Mouse (Mus musculus) midbrain, embryonic 11.5 days (tissue): ENCODE results near the gene Gm29797. TPM values are rescaled to one million over a fixed set of nuclear protein-coding genes. Genes with fewer than 3 reads are reported as not detected.

Experiments
- ATAC-seq: fragments of 200-750 bp; cut with Nextera tagmentation; 2 replicates; pipeline ENCODE4 v1.8.0; 2017; ENCODE audit warnings: moderate TSS enrichment, moderate library complexity; ENCODE audit not compliant: low FRiP score
- DNase-seq: peaks from one replicate; pipeline ENCODE4 v3.0.0; 2015; ENCODE audit warnings: low spot score; ENCODE audit errors: missing footprints
- H3K27ac ChIP-seq: fragments of 300-500 bp; sonication (generic); 2 replicates; pipeline ENCODE4 v1.5.1; 2014; ENCODE audit warnings: low read depth, low read length
- H3K27me3 ChIP-seq: fragments of 300-500 bp; sonication (generic); 2 replicates; pipeline ENCODE4 v1.6.1; 2014; ENCODE audit warnings: mild to moderate bottlenecking, low read length, moderate library complexity, mixed read lengths; ENCODE audit not compliant: control insufficient read depth, insufficient read depth
- H3K36me3 ChIP-seq: fragments of 300-500 bp; sonication (generic); 2 replicates; pipeline ENCODE4 v1.6.1; 2014; ENCODE audit warnings: mild to moderate bottlenecking, low read length, moderate library complexity, mixed read lengths; ENCODE audit not compliant: control insufficient read depth, insufficient read depth
- H3K4me1 ChIP-seq: fragments of 300-500 bp; sonication (generic); 2 replicates; pipeline ENCODE4 v1.6.1; 2014; ENCODE audit warnings: low read length; ENCODE audit not compliant: control insufficient read depth, insufficient read depth
- H3K4me2 ChIP-seq: fragments of 300-500 bp; sonication (generic); 2 replicates; pipeline ENCODE4 v1.6.1; 2014; ENCODE audit warnings: mild to moderate bottlenecking, moderate library complexity
- H3K4me3 ChIP-seq: fragments of 300-500 bp; sonication (generic); 2 replicates; pipeline ENCODE4 v1.5.1; 2014; ENCODE audit warnings: low read depth, low read length
- H3K9ac ChIP-seq: fragments of 300-500 bp; sonication (generic); 2 replicates; pipeline ENCODE4 v1.6.1; 2014; ENCODE audit warnings: low read length
- H3K9me3 ChIP-seq: fragments of 300-500 bp; sonication (generic); 2 replicates; pipeline ENCODE4 v1.6.1; 2016; ENCODE audit warnings: low read length; ENCODE audit not compliant: control insufficient read depth
- WGBS: fragments of 180-500 bp; shearing (Covaris S2); extraction: QIAGEN DNeasy Blood & Tissue Kit; methylation state at CpG from one replicate; pipeline ENCODE4 v1.1.7; 2014; 5-methylcytosine and 5-hydroxymethylcytosine counted together
- polyA plus RNA-seq: library from polyadenylated mRNA; unstranded; fragments of >200 nt; fragmentation: Nextera tagmentation; extraction: Ambion mirVana; gene quantifications from 2 replicates; pipeline ENCODE4 v1.2.1, GENCODE M21; 2014

The Gm29797 gene
- polyA plus RNA-seq, 1 experiment from 2014 or later, result not detected

- peak overlapping the region; percentile 26 for H3K4me3 ChIP-seq
- H3K27me3 ChIP-seq, result peaks cover 57% of the 10 kb centered on the region
- DNase-seq (peak; percentile 86), ATAC-seq (no peak)
- WGBS, result 3% methylated on average over 55 of the region's 56 CpGs
- peaks cover 5% of the 10 kb centered on the region for H3K4me1 ChIP-seq
- H3K9ac ChIP-seq, result no peak overlapping the region
- H3K9me3 ChIP-seq, result no peaks in the 10 kb centered on the region
- peak overlapping the region; percentile 36 for H3K4me2 ChIP-seq
- no peaks in the 10 kb centered on the region for H3K36me3 ChIP-seq
- H3K27ac ChIP-seq, result no peak overlapping the region
Measured at GRCm38 (mm10) chr2:181670285-181670912, 13.6 kb downstream of the Gm29797 start.

GRCm38 (mm10) chr2:181670913-181671311 lies 14.1 kb downstream of the Gm29797 start:
- Histone ChIP-seq H3K27me3 (peaks cover 57% of the 10 kb centered on the region), H3K4me1 (peaks cover 9% of the 10 kb centered on the region), H3K36me3 (no peaks in the 10 kb centered on the region), H3K27ac (no peak overlapping the region), H3K9ac (no peak overlapping the region), H3K4me3 (peak overlapping the region; percentile 26), H3K9me3 (no peaks in the 10 kb centered on the region), H3K4me2 (peak overlapping the region; percentile 36)
- ATAC-seq (no peak), DNase-seq (peak; percentile 94)
- 2% methylated on average over 40 of the region's 41 CpGs for WGBS

GRCm38 (mm10) chr2:181671326-181671725 lies 14.5 kb downstream of the Gm29797 start, which contains the start of gene Sox18:
TSS of gene Sox18 (minus strand) at chr2:181671640.
- under 1% methylated on average over 43 of the region's 43 CpGs for WGBS
- Histone ChIP-seq H3K27me3 (peaks cover 57% of the 10 kb centered on the region), H3K27ac (no peak within 1 kb of the TSS), H3K9ac (no peak within 1 kb of the TSS), H3K36me3 (no peaks in the 10 kb centered on the region), H3K4me3 (peak within 1 kb of the TSS; percentile 26), H3K4me1 (peaks cover 9% of the 10 kb centered on the region), H3K9me3 (no peaks in the 10 kb centered on the region), H3K4me2 (peak within 1 kb of the TSS; percentile 36)
- no peak for DNase-seq
- no peak for ATAC-seq

GRCm38 (mm10) chr2:181671984-181672383 lies 15.2 kb downstream of the Gm29797 start:
- Histone ChIP-seq H3K4me2 (no peak overlapping the region), H3K36me3 (no peaks in the 10 kb centered on the region), H3K9ac (no peak overlapping the region), H3K4me3 (no peak overlapping the region), H3K9me3 (no peaks in the 10 kb centered on the region), H3K4me1 (peaks cover 9% of the 10 kb centered on the region), H3K27me3 (peaks cover 57% of the 10 kb centered on the region), H3K27ac (no peak overlapping the region)
- WGBS, result 23% methylated on average over 7 of the region's 7 CpGs
- DNase-seq (peak; percentile 84), ATAC-seq (no peak)

DNA sequence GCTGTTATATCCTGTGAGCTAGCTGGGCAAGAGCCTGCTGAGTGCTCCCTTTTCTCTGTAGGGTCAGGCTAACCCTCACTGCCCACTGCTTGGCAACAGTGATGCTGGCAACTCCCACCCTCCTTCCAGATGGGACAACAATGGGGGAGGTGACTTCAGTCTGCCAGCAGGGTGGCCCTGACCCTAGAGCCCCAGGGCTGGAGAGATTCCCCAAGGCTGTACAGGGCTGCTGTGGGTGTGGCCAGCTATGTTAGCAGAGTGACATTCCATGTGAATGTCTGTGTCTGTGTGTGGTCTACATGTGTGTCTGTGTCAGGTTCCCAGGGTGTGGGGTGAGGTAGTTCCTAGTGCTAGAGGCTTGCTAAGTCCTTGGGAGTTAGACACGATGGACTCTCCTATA lies 16.7 kb downstream of the Gm29797 start:
- peaks cover 53% of the 10 kb centered on the region for H3K27me3 ChIP-seq
- no peaks in the 10 kb centered on the region for H3K36me3 ChIP-seq
- ATAC-seq, result no peak
- H3K4me1 ChIP-seq, result peaks cover 9% of the 10 kb centered on the region
- H3K9me3 ChIP-seq, result no peaks in the 10 kb centered on the region
- 46% methylated on average over 1 of the region's 1 CpGs for WGBS
- H3K4me3 ChIP-seq, result no peak overlapping the region
- no peak overlapping the region for H3K4me2 ChIP-seq
- no peak overlapping the region for H3K27ac ChIP-seq
- no peak overlapping the region for H3K9ac ChIP-seq
- DNase-seq, result no peak

GRCm38 (mm10) chr2:181674934-181675333 lies 18.1 kb downstream of the Gm29797 start:
- 82% methylated on average over 4 of the region's 4 CpGs for WGBS
- no peak overlapping the region for H3K27ac ChIP-seq
- H3K36me3 ChIP-seq, result no peaks in the 10 kb centered on the region
- DNase-seq (no peak), ATAC-seq (no peak)
- no peak overlapping the region for H3K9ac ChIP-seq
- H3K4me1 ChIP-seq, result peaks cover 13% of the 10 kb centered on the region
- no peak overlapping the region for H3K4me2 ChIP-seq
- peaks cover 39% of the 10 kb centered on the region for H3K27me3 ChIP-seq
- no peak overlapping the region for H3K4me3 ChIP-seq
- no peaks in the 10 kb centered on the region for H3K9me3 ChIP-seq

DNA sequence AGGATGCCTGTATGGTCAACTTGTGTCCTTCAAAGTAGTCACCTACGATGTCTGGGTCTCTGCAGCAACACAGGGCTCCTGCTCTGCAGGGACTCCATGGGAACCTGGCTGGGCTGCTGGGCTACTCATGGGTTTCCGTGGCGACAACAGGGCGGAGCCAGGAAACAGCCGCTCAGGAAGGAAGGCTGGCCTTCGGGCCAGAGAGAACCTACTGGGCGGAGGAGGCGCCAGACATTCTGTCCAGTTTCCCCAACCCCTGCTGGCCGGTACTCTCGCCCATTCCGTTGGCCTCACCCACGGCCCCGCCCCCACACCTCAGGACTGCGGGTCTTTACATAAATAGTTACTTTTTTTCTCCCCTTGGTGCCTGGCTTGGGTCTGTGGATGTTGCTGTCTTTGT lies 18.6 kb downstream of the Gm29797 start:
- ATAC-seq (peak; percentile 40; the same call in 1 of the 2 replicates), DNase-seq (peak; percentile 93)
- Histone ChIP-seq H3K9me3 (no peaks in the 10 kb centered on the region), H3K4me1 (peaks cover 14% of the 10 kb centered on the region), H3K9ac (peak overlapping the region; percentile 40; the same call in 1 of the 2 replicates), H3K27me3 (peaks cover 34% of the 10 kb centered on the region), H3K27ac (no peak overlapping the region), H3K4me2 (peak overlapping the region; percentile 32), H3K36me3 (no peaks in the 10 kb centered on the region), H3K4me3 (no peak overlapping the region)
- WGBS, result 4% methylated on average over 14 of the region's 14 CpGs

DNA sequence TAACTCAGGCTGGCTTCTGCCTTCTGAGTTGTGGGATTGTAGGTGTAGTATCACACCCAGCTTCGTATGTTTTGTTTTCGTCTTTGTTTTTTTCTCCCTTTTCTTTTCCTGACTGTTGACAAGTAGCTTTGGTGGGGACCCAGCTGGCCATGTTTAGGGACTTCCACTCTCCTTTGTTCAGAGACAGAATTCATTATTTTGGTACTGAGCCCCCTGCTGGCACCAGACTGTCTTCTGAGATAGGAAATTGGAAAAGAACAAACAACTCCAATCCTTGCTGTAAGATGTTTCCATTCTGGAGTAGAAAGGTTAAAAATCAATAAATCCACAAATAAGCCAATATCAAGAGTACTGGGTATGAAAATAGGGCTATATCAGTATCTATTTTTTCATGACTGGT lies 19.6 kb downstream of the Gm29797 start:
- no peak overlapping the region for H3K27ac ChIP-seq
- WGBS, result 33% methylated on average over 2 of the region's 2 CpGs
- no peak overlapping the region for H3K9ac ChIP-seq
- peaks cover 16% of the 10 kb centered on the region for H3K4me1 ChIP-seq
- no peak for DNase-seq
- no peaks in the 10 kb centered on the region for H3K36me3 ChIP-seq
- no peak for ATAC-seq
- H3K4me2 ChIP-seq, result no peak overlapping the region
- no peak overlapping the region for H3K4me3 ChIP-seq
- peaks cover 25% of the 10 kb centered on the region for H3K27me3 ChIP-seq
- no peaks in the 10 kb centered on the region for H3K9me3 ChIP-seq

DNA sequence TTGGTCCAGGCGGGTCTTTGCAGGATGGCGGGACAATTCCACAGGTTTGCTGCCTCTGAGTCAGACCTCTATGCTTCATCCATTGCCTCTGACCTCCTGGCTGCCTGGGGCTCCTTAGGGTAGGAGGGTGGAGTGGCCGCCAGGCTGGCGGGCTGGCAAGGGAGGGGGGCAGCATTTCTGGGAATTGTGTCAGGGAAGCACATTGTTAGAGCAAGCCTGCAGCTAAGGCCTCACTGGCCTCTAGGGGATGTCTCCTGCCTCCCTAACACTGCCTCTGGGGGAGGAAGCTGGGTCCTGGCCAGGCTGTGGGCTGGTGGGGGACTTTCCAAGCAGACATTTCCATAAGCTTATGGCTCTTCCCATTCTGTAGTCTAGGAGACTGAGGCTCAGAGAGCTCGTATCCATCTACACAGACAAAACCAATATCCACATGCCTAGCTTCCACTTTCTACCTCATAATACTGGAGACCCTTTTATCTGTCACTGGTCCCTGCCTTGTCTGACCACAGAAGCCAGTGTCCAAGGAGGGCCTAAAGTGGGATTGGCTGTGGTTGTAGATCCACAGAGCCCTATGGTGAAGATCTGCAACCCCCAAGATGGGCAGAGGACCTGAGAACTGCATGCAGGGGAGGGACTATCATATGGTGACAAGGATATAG lies 20.4 kb downstream of the Gm29797 start:
- 61% methylated on average over 5 of the region's 5 CpGs for WGBS
- Histone ChIP-seq H3K27ac (no peak overlapping the region), H3K27me3 (peaks cover 17% of the 10 kb centered on the region), H3K9me3 (no peaks in the 10 kb centered on the region), H3K4me2 (no peak overlapping the region), H3K4me3 (no peak overlapping the region), H3K9ac (no peak overlapping the region), H3K4me1 (peaks cover 16% of the 10 kb centered on the region), H3K36me3 (no peaks in the 10 kb centered on the region)
- ATAC-seq (no peak), DNase-seq (no peak)
